Mouse (Mus musculus) liver, adult 10 weeks (tissue): Measurements from ENCODE around the gene Magi3. TPM values are rescaled to one million over a fixed set of nuclear protein-coding genes. Genes with fewer than 3 reads are reported as not detected.

Experiments
- polyA plus RNA-seq: library from polyadenylated mRNA; stranded (reverse); fragments of 350-450 nt; fragmentation: Illumina TruSeq; extraction: RNeasy Lipid Tissue Mini Kit (QIAGEN cat#74804); gene quantifications from one replicate; pipeline ENCODE4 v1.2.3, GENCODE M21; 2014; ENCODE audit warnings: low read depth, low replicate concordance

Gene Magi3
- polyA plus RNA-seq: 22.6 TPM

DNA sequence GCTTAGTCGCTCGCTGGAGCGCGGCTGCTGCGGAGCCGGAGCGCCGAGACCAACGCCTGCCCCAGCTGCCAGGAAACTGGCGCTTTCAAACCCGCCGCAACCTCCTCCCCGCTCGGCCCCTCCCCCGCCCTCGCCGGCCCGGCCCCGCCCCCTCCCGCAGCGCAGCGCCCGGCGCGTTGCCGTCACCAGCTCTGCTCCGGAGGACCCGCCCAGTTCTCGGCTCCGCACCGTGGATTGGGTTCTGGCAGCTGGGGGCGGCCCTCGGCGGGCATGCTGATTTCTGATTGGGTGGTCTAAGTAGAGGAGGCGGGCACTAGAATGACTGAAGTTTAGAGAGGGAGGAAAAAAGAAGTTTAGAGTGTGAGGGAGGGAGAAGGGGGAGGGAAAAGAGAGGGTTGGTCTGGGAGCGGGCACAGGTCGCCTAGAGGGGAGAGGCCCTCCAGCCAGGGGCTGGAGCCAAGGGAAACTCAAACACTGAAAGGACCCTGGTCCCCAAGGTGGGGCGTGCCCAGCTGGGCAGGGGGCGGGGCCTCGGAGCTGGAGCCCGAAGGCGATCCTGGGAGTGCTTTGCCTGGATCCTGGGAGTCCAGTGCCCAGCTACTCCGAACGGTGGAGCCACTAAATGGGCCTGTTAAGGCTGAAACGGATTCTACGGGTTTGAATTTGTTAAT, at the start of gene Magi3:
TSS of gene Magi3 (minus strand) at position 80 of the 671 bp plus-strand sequence.

DNA sequence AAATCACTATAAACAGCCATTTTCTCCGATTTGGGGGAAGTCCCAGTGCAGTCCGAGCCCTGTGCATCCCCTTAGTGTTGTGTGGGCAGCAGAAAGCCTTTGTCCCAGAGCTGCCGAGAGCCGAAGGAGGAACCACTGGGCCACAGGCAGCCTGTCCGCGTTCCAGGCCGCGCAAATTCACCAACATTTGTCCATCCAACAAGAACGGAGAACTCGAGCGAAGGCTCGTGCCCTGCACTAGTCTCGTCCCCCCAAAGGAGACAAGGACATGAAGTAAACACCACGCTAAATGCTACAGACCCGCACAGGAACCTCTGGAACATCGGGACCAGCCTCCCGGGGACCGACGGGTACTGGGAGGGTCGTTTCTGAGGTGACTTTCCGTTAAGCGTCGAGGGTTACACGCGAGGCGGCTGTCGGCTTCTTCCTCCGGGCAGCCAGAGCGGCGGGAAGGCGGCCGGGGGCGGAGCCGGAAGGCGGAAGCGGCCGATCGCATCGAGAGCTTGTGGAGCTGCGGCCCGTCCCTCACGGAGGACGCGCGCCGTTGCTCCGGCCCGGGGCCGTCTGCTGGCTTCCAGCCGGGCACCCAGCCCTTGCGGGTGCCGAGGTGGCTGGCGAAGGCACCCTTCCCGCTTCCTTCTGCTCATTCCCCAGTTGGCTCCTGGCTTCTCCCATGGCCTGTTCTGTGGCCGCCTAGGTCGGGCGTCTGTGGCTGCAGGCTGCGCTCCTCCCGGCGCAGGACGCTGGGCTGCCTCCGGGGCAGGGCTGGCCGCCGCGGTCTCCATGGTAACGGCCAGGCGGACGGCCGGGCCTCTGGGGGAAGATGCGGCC, 252.1 kb downstream of the Magi3 start, which contains the start of gene Phtf1:
TSS of gene Phtf1 (plus strand) at position 250 of the 831 bp plus-strand sequence.

